Mouse (Mus musculus): ENCODE measurements around the gene F2. TPM values are rescaled to one million over a fixed set of nuclear protein-coding genes. Genes with fewer than 3 reads are reported as not detected.

Gene F2
- polyA plus RNA-seq, 1 experiment = 0.57 TPM

DNA sequence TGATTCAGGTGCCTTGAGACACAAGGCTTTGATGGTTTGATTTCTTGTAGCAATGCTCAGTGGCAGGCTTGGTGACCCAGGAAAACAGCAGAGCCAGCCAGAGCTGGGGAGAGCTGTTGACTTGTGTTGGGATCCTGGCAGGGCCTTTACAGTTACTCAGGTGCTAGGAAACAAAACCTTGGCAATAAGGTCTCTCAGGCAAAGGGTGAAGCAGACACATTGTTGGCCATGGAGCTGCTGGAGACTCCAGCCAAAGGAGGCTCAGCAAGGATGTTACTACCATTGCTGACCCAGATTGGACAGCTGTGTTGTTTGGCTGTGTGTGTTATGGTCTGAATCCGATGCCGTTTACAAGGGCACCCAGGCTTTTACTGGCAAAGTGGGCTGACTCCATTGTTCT, 37.4 kb upstream of the F2 start:
- Histone ChIP-seq H3K4me1 (ENCODE audit: control insufficient read depth, insufficient read depth, low read length) (no peaks in the 10 kb centered on the region), H3K4me3 (ENCODE audit: low read depth, low read length) (no peak overlapping the region), H3K27me3 (ENCODE audit: control insufficient read depth, insufficient read depth, low read length, poor library complexity, severe bottlenecking) (no peaks in the 10 kb centered on the region), H3K36me3 (ENCODE audit: control insufficient read depth, insufficient read depth, low read length, poor library complexity, severe bottlenecking) (peaks cover 19% of the 10 kb centered on the region), H3K9me3 (replicated peaks; ENCODE audit: control insufficient read depth, insufficient read depth, low read length, poor library complexity, severe bottlenecking) (no peaks in the 10 kb centered on the region), H3K27ac (ENCODE audit: insufficient read depth, low read length) (no peak overlapping the region), H3K9ac (ENCODE audit: low read depth, poor library complexity, severe bottlenecking) (no peak overlapping the region)
- TF ChIP-seq POLR2A (IDR thresholded peaks at IDR 0.05; ENCODE audit: insufficient read depth, low read length) = no peak
- TF ChIP-seq CTCF (IDR thresholded peaks at IDR 0.05; ENCODE audit: low read depth, low read length) = no peak
- no peak for TF ChIP-seq EP300 (IDR thresholded peaks at IDR 0.05; ENCODE audit: insufficient read depth, low read depth, low read length)

DNA sequence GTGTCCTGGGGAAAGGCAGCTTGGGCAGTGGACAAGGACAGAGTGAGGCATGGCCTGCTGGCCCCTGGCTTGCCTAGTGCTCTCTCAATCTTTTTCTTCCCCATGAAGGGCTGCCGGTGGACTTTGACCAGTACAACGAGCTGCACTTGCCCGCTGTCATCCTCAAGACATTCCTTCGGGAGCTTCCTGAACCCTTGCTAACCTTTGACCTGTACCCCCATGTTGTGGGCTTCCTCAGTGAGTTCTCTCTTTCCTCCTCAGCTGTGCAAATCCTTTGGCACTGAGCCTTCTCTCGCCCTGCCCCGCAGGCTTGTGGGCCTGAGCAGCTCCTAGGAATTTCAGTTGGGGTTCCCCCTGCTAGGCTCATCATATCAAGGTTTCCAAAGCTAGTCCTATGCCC, 33.8 kb upstream of the F2 start:
- Histone ChIP-seq H3K4me3 (ENCODE audit: low read depth, low read length) (no peak overlapping the region), H3K4me1 (ENCODE audit: control insufficient read depth, insufficient read depth, low read length) (no peaks in the 10 kb centered on the region), H3K9ac (ENCODE audit: low read depth, poor library complexity, severe bottlenecking) (no peak overlapping the region), H3K27ac (ENCODE audit: insufficient read depth, low read length) (no peak overlapping the region), H3K9me3 (replicated peaks; ENCODE audit: control insufficient read depth, insufficient read depth, low read length, poor library complexity, severe bottlenecking) (no peaks in the 10 kb centered on the region), H3K27me3 (ENCODE audit: control insufficient read depth, insufficient read depth, low read length, poor library complexity, severe bottlenecking) (no peaks in the 10 kb centered on the region), H3K36me3 (ENCODE audit: control insufficient read depth, insufficient read depth, low read length, poor library complexity, severe bottlenecking) (0 out of 2 replicates have a peak, but pooled peaks cover 4% of the 10 kb centered on the region)
- TF ChIP-seq POLR2A (IDR thresholded peaks at IDR 0.05; ENCODE audit: insufficient read depth, low read length) = no peak
- TF ChIP-seq EP300 (IDR thresholded peaks at IDR 0.05; ENCODE audit: insufficient read depth, low read depth, low read length) = no peak
- no peak for TF ChIP-seq CTCF (IDR thresholded peaks at IDR 0.05; ENCODE audit: low read depth, low read length)

DNA sequence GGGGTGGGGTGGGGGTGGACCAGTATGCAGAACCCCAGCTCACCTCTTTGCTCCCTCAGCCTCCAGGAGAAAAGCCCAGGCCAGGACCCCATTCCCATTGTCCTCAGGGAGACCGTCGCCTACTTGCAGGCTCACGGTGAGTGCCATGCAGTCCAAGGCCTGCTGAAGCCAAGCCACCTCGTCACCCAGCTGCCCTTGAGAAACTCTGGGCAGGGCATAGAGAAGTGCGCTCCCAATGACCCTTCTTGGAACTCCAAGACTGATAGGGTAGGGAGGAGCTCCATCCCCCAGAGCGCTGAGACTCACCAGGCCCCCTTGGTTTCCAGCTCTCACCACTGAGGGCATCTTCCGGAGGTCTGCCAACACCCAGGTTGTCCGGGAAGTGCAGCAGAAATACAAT, 33.1 kb upstream of the F2 start:
- Histone ChIP-seq H3K4me1 (ENCODE audit: control insufficient read depth, insufficient read depth, low read length) (no peaks in the 10 kb centered on the region), H3K36me3 (ENCODE audit: control insufficient read depth, insufficient read depth, low read length, poor library complexity, severe bottlenecking) (0 out of 2 replicates have a peak, but pooled peaks cover 4% of the 10 kb centered on the region), H3K9me3 (replicated peaks; ENCODE audit: control insufficient read depth, insufficient read depth, low read length, poor library complexity, severe bottlenecking) (no peaks in the 10 kb centered on the region), H3K27ac (ENCODE audit: insufficient read depth, low read length) (no peak overlapping the region), H3K4me3 (ENCODE audit: low read depth, low read length) (no peak overlapping the region), H3K9ac (ENCODE audit: low read depth, poor library complexity, severe bottlenecking) (no peak overlapping the region), H3K27me3 (ENCODE audit: control insufficient read depth, insufficient read depth, low read length, poor library complexity, severe bottlenecking) (no peaks in the 10 kb centered on the region)
- TF ChIP-seq POLR2A (IDR thresholded peaks at IDR 0.05; ENCODE audit: insufficient read depth, low read length) = no peak
- TF ChIP-seq EP300 (IDR thresholded peaks at IDR 0.05; ENCODE audit: insufficient read depth, low read depth, low read length) = no peak
- no peak for TF ChIP-seq CTCF (IDR thresholded peaks at IDR 0.05; ENCODE audit: low read depth, low read length)

DNA sequence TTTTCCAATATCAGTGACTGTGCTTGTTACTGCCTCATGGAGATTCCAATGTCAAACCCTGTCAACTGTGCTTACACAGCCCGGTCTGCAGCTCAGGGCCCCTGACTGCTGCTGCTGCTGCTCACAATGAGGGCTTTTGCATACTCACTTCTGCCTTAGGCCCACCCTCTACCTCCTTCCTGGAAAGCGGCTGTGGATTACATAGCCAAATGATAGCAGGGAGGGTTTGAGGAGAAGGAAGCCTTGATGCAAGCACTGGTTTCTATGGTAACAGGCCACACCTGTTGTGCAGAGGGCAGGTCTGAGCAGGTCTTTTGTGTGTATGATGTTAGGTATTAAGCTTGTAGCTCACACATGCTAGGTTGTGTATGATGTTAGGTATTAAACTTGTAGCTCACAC, 31.5 kb upstream of the F2 start:
- Histone ChIP-seq H3K36me3 (ENCODE audit: control insufficient read depth, insufficient read depth, low read length, poor library complexity, severe bottlenecking) (0 out of 2 replicates have a peak, but pooled peaks cover 4% of the 10 kb centered on the region), H3K27ac (ENCODE audit: insufficient read depth, low read length) (no peak overlapping the region), H3K9me3 (replicated peaks; ENCODE audit: control insufficient read depth, insufficient read depth, low read length, poor library complexity, severe bottlenecking) (no peaks in the 10 kb centered on the region), H3K27me3 (ENCODE audit: control insufficient read depth, insufficient read depth, low read length, poor library complexity, severe bottlenecking) (no peaks in the 10 kb centered on the region), H3K4me1 (ENCODE audit: control insufficient read depth, insufficient read depth, low read length) (no peaks in the 10 kb centered on the region), H3K4me3 (ENCODE audit: low read depth, low read length) (no peak overlapping the region), H3K9ac (ENCODE audit: low read depth, poor library complexity, severe bottlenecking) (no peak overlapping the region)
- TF ChIP-seq EP300 (IDR thresholded peaks at IDR 0.05; ENCODE audit: insufficient read depth, low read depth, low read length) = no peak
- no peak for TF ChIP-seq POLR2A (IDR thresholded peaks at IDR 0.05; ENCODE audit: insufficient read depth, low read length)
- TF ChIP-seq CTCF (IDR thresholded peaks at IDR 0.05; ENCODE audit: low read depth, low read length) = no peak

DNA sequence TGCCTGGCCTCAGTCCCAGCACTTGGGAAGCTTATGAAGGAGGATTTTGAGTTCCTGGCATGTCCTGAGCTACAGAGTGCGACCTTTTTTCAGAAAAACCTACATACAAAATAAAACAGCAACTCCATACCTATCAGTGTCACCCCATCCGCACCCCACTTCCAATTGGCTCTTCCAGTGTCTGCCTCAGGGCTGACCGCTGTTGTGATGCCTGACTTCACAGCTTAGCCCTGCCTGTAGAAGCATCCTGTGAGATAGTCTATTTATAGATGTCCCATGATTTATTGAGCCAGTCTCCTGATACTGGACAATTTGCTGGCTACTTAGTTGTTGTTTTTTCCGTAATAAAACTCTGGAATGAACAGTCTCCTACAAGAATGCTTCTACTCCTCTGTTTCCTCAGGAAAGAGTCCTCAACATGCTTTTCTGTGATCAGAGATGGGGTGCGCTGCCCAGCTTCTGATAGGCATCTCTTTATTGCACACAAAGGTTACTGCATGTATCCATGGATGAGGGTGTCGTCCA, 30.2 kb upstream of the F2 start:
- Histone ChIP-seq H3K9me3 (replicated peaks; ENCODE audit: control insufficient read depth, insufficient read depth, low read length, poor library complexity, severe bottlenecking) (no peaks in the 10 kb centered on the region), H3K4me3 (ENCODE audit: low read depth, low read length) (no peak overlapping the region), H3K4me1 (ENCODE audit: control insufficient read depth, insufficient read depth, low read length) (no peaks in the 10 kb centered on the region), H3K27ac (ENCODE audit: insufficient read depth, low read length) (no peak overlapping the region), H3K9ac (ENCODE audit: low read depth, poor library complexity, severe bottlenecking) (no peak overlapping the region), H3K36me3 (ENCODE audit: control insufficient read depth, insufficient read depth, low read length, poor library complexity, severe bottlenecking) (0 out of 2 replicates have a peak, but pooled peaks cover 4% of the 10 kb centered on the region), H3K27me3 (ENCODE audit: control insufficient read depth, insufficient read depth, low read length, poor library complexity, severe bottlenecking) (no peaks in the 10 kb centered on the region)
- TF ChIP-seq CTCF (IDR thresholded peaks at IDR 0.05; ENCODE audit: low read depth, low read length) (no peak), EP300 (IDR thresholded peaks at IDR 0.05; ENCODE audit: insufficient read depth, low read depth, low read length) (no peak), POLR2A (IDR thresholded peaks at IDR 0.05; ENCODE audit: insufficient read depth, low read length) (no peak)

DNA sequence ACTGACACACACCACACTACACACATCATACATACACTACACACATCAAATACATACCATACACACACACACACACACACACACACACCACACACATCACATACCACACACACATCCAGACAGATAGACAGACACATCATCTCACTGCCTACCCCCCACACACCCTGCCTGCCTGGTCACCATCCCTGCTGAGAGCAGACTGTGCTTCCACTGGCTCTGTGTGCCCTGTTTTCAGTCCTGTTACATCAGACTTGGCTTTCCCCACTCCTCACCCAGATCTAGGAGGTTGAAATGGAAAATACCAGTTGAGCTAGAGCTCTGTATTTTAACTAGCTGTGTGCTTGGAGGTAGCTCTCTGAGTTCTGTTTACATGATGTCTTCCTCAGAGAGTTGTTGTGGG, 28.6 kb upstream of the F2 start:
- TF ChIP-seq POLR2A (IDR thresholded peaks at IDR 0.05; ENCODE audit: insufficient read depth, low read length) (no peak), CTCF (IDR thresholded peaks at IDR 0.05; ENCODE audit: low read depth, low read length) (no peak), EP300 (IDR thresholded peaks at IDR 0.05; ENCODE audit: insufficient read depth, low read depth, low read length) (no peak)
- Histone ChIP-seq H3K4me3 (ENCODE audit: low read depth, low read length) (no peak overlapping the region), H3K9ac (ENCODE audit: low read depth, poor library complexity, severe bottlenecking) (no peak overlapping the region), H3K27ac (ENCODE audit: insufficient read depth, low read length) (no peak overlapping the region), H3K4me1 (ENCODE audit: control insufficient read depth, insufficient read depth, low read length) (no peaks in the 10 kb centered on the region), H3K36me3 (ENCODE audit: control insufficient read depth, insufficient read depth, low read length, poor library complexity, severe bottlenecking) (0 out of 2 replicates have a peak, but pooled peaks cover 2% of the 10 kb centered on the region), H3K27me3 (ENCODE audit: control insufficient read depth, insufficient read depth, low read length, poor library complexity, severe bottlenecking) (no peaks in the 10 kb centered on the region), H3K9me3 (replicated peaks; ENCODE audit: control insufficient read depth, insufficient read depth, low read length, poor library complexity, severe bottlenecking) (no peaks in the 10 kb centered on the region)
